Mouse (Mus musculus): ENCODE measurements around the gene Epb41.

Epb41 gene

DNA sequence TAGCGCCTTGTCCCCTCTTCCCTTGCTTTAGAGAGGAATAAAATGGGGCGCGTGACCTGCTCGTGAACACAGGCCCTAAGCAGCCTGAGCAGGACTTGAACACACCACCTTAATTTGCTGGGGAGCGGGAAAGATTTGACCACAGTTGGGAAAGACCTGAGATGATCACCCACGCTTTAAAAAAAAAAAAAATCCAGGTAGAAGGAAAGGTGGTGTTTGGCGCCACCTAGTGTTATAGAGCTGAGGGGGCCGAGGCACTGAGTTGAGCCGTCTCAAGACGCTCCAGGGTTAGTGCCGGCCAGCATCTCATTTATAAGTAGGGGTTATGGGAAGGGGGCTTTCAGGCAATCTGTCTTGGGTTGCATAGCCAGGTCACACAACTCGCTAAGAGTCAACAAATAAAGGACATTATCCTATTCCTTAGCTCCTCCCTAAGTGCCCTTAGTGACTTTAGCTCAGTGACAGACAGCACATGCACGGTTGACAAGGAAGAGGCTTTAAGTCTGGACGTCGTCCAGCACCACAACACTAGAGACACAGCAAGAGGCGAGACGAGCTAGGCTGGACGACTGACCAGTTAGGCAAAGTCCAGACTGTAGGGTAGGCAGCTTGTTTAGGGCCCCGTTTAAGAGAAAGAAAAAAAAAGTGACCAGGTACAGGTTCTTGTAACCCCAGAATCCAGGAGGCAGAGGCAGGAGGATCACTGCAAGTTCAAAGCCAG is 4.6 kb upstream of the Epb41 start:
- ChIA-PET POLR2A (interaction anchor here in 2 of 4 experiments (0.5 to 1.4 kb wide), 9 partner anchors 8 to 236 kb away, joined by 3 to 5 read pairs (median 4); partner anchors contain the start of genes Mecr (in 1 of the 2) and Srsf4 (in 1 of the 2)), CTCF (interaction anchor here in 3 of 4 experiments (0.5 to 2.7 kb wide), 25 partner anchors 9 to 1815 kb away, joined by 3 to 16 read pairs (median 4); no protein-coding TSS in a partner anchor)

DNA sequence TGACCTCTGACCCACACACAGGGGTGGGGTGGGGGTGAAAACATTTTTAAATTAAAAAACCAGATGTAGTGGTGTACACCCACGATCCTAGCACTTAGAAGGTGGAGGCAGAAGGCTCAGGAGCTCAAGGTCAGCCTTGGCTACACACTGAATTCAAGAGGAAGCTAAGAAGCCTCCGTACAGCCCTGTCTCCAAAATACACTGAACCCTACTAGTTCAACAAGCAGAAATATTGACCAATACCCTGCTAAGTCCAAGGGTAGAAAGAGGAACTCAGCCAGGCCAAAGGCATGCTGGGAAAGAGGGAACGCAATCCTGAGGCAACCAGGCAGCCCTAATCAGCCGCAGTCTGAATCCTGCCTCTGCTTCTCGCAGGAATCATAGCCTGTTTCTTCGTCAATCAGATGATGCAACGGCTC is 3.2 kb upstream of the Epb41 start:
- ChIA-PET POLR2A (interaction anchor here in 2 of 4 experiments (0.7 to 2.1 kb wide), 4 partner anchors 11 to 205 kb away, joined by 3 to 5 read pairs (median 3); partner anchors contain the start of gene Srsf4 (in 1 of the 2)), CTCF (interaction anchor here in 2 of 4 experiments (1.0 to 2.7 kb wide), 4 partner anchors 11 to 164 kb away, joined by 3 to 16 read pairs (median 5); no protein-coding TSS in a partner anchor)

DNA sequence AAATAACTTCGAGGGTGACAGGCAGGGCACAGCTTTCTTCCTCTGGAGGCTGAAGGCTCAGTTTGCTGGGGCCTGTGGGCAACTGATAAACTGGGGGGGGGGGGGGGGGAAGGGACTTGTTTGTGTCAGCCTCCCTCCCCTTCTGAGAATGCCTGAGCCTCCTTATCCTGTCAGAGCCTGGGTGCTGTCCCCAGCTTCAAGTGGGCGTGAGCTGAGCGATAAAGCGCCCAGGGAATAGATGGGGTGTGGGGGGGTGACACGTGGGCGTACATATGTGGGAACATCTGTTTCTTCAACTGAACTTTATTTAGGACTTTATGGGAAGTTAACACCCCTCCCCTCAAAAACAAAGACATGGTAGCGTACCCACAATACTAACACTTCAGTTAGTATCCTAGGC is 2.3 kb upstream of the Epb41 start:
- ChIA-PET POLR2A (interaction anchor here (0.6 to 4.4 kb wide), 31 partner anchors 8 to 729 kb away, joined by 3 to 22 read pairs (median 4); partner anchors contain the start of genes Srsf4 (in 2 of the 4), Mecr (in 1 of the 4) and Ythdf2 (in 1 of the 4)), CTCF (interaction anchor here in 2 of 4 experiments (0.5 to 1.7 kb wide), 7 partner anchors 29 to 1827 kb away, joined by 3 to 6 read pairs (median 4); no protein-coding TSS in a partner anchor)

DNA sequence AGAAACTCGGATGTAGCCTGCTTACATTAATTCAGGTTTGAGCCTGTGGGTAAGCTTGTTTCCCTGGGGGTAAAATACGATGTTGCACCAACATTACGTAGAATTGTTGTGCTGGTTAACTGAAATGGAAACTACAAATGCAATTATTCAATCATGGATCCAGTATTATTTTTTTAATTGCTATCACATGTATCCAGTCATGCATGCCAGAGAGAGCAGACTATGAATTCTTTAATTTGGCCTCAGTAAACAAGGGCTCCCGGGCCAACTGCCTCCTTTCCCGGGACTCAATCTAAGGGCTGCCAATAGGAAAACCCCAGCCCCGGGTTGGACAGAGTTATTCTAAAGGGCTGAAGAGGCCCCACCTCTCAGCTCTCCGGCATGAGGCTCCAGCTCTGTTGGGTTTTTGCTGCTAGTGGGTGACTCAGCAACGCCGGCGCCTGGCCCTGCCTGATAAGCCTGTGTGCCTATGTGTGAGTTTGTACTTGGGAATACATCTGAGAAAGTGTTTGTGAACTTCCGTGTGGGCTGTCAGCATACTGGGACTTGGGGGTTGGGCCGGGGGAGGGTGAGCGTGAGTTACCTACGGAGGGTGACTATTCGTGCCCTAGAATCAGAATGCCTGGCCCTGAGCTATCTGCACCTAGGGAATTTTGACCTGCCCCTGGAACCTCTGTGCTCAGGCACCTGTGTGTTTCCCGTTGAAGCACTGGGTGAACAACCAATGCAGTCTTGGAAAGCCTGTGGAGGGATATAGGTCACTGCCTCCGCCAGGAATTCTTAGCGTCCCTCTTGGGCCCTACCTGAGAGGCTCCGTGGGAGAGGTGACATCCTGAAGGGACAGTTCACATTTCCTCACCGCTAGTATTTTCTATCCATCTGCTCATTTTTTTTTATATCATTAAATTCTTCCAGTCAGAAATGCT is 1.6 kb upstream of the Epb41 start:
- CTCF ChIA-PET = interaction anchor here in 3 of 4 experiments (0.5 to 1.7 kb wide), 14 partner anchors 16 to 1828 kb away, joined by 3 to 10 read pairs (median 4); no protein-coding TSS in a partner anchor
- POLR2A ChIA-PET = interaction anchor here (0.6 to 4.4 kb wide), 55 partner anchors 9 to 951 kb away, joined by 3 to 22 read pairs (median 4); partner anchors contain the start of genes Srsf4 (in 2 of the 4), Mecr (in 1 of the 4), Taf12 (in 1 of the 4) and Ythdf2 (in 1 of the 4)

DNA sequence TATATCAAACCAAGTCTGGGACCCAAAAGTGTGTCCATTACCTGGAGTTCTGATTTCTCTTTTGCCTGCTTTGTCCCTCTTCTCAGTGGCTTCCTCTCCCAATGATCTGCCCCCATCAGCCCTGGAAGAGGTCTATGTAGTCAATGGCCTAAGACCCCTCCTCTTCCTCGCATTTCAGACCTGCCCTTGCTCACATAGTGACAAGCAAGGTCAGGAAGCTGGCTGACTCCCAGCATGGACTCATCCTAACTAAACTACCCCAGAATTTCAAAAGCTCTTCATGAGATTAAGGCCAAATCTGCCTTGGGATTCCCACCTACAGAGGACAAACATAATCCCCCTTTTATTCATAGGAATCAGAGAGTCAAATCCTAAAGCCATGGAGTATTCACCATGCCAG is 675 bp upstream of the Epb41 start:
- ChIA-PET POLR2A (interaction anchor here in 3 of 4 experiments (0.6 to 4.4 kb wide), 44 partner anchors 8 to 1555 kb away, joined by 3 to 22 read pairs (median 4); partner anchors contain the start of genes Srsf4 (in 2 of the 3), Taf12 (in 1 of the 3) and Ythdf2 (in 1 of the 3)), CTCF (interaction anchor here in 3 of 4 experiments (1.0 to 1.4 kb wide), 5 partner anchors 26 to 159 kb away, joined by 3 to 7 read pairs (median 4); no protein-coding TSS in a partner anchor)

DNA sequence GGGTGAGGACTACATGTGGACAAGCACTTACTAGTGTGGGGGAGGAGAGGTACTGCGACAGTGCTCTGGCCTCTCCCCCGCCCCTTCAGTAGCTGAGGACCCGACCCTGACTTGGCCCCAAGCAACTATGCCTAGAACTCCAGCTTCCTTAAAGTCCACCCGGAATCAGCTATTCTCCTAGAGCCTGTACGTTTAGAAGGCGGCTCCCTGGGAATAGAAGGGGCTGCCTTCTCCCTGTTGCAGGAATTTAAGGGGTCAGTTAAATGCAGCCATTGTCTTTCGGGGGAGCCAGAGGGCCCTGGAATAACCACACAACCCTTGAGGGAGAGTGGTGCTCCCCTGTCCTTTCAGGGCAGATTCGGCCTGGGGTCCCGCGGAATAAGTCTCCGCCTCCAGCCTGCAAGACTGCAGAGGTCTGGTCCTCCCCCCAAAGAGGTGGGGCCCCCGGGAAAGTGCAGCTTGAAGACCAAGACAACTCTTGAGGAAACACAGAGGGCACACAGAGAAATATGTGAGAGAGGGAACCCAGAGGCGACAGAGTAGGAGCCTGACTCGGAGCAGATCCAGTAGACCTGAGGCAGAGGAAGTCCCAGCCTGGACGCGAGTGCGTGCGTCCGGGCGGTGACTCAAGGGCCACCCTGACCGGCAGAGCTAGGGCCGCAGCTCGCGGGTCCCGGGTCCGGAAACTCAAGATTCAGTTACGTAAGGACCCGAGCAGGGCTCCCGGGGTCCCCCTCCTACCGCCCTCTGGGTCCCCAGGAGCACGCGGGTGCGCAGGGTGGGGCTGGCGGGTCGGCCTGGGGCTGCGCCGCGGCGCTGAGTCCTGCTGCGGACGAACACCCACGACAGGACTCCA is 816 bp downstream of the Epb41 start, which contains the start of gene Gm10300:
Gene Gm10300 (plus strand): TSS at position 621 of the 856 bp plus-strand sequence.
- ChIA-PET POLR2A (interaction anchor here (0.7 to 4.4 kb wide), 51 partner anchors 8 to 439 kb away, joined by 3 to 22 read pairs (median 4); partner anchors contain the start of genes Srsf4 (in 3 of the 4) and Ythdf2 (in 1 of the 4)), CTCF (interaction anchor here (0.5 to 1.4 kb wide), 12 partner anchors 15 to 694 kb away, joined by 3 to 7 read pairs (median 3); partner anchors contain the start of gene Rpa2 (in 1 of the 4))

DNA sequence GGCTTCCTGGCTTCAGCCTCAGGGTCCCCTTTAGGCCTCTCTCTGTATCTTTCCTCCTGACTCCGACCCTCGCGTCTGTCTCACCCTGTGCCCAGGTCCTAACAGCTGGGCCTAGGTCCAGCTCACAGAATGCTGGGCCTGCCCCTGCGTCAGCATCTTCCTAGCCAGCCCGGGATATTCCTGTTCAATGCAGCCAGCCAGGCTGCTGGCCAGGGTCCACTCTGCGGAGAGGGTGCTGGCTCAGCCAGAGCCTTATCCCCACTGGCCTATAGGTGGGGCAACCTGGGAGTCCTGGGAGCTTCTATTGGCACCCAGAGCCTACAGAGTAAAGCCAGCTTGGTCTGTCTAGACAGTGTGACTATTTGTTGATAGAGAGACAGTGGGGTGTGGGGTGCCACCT is 2.2 kb downstream of the Epb41 start:
- ChIA-PET CTCF (interaction anchor here in 3 of 4 experiments (0.5 to 0.7 kb wide), 3 partner anchors 15 to 834 kb away, joined by 3 to 6 read pairs (median 3); no protein-coding TSS in a partner anchor), POLR2A (interaction anchor here (0.9 to 4.4 kb wide), 5 partner anchors 25 to 199 kb away, joined by 3 to 22 read pairs (median 3); partner anchors contain the start of gene Srsf4 (in 2 of the 4))

DNA sequence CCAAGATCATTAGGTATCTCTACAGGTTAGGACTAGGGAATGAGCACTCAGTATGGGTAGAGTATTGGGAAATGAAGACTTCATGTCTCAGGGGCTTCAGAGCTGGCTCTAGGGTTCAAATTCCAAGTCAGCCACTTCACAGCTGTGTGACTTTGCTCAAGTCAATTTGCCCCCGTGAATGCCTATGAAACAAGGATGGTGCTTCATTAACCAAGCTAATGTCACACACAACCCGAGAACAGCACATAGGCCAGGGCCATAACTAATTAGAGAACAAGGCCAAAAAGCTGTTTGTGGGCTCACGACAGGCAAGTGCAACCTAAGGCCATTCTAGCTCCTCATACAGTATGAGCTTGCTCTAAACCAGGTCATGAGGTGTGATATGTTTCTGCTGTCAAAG is 3.0 kb downstream of the Epb41 start:
- ChIA-PET CTCF (interaction anchor here in 1 of 4 experiments (0.6 kb wide), 1 partner anchor 16 kb away, joined by 3 read pairs; no protein-coding TSS in a partner anchor), POLR2A (interaction anchor here in 2 of 4 experiments (0.9 to 1.3 kb wide), 4 partner anchors 8 to 168 kb away, joined by 3 read pairs; no protein-coding TSS in a partner anchor)

DNA sequence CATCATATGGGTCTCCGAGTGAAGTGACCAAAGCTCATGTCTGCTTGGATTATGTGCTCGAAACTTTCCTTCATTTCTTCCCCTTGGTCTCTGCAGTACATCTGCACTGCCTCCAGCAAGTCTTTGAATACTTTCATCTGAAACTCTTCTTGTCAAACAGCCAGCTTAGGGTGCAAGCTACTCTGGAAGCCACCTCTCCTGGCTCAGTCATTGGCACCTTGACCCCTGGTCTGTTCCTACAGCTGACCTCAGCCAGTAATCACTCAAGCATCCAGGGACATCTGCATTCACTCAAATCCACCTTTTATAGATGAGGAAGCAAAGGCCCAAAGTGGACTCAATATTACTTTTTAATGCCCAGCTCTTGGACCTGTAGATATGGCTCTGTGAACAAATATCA is 3.4 kb downstream of the Epb41 start:
- CTCF ChIA-PET = no interaction called here

DNA sequence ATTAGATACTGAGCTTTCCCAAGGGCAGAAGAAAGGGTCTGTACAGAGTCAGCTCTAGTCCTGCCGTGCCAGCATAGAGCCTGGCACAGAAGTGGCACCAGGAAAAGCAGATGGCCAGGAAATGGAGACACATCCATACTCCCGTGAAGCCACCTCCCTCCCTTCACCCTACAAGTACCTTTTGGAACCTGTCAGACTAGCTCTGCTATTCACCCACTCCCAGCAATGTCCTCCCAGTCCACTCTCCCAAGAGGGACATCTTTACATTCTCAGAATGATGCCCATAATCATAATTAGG is 7.2 kb downstream of the Epb41 start:
- POLR2A ChIA-PET = interaction anchor here in 2 of 4 experiments (1.0 to 1.6 kb wide), 3 partner anchors 9 to 193 kb away, joined by 3 to 4 read pairs (median 3); no protein-coding TSS in a partner anchor
- CTCF ChIA-PET = interaction anchor here in 1 of 4 experiments (0.5 kb wide), 1 partner anchor 35 kb away, joined by 3 read pairs; no protein-coding TSS in a partner anchor

More for the DNA sequence above, 3.4 kb downstream of the Epb41 start:
- POLR2A ChIA-PET = interaction anchor here in 1 of 4 experiments (0.9 to 1.3 kb wide), 5 partner anchors 8 to 53 kb away, joined by 3 read pairs; no protein-coding TSS in a partner anchor

DNA sequence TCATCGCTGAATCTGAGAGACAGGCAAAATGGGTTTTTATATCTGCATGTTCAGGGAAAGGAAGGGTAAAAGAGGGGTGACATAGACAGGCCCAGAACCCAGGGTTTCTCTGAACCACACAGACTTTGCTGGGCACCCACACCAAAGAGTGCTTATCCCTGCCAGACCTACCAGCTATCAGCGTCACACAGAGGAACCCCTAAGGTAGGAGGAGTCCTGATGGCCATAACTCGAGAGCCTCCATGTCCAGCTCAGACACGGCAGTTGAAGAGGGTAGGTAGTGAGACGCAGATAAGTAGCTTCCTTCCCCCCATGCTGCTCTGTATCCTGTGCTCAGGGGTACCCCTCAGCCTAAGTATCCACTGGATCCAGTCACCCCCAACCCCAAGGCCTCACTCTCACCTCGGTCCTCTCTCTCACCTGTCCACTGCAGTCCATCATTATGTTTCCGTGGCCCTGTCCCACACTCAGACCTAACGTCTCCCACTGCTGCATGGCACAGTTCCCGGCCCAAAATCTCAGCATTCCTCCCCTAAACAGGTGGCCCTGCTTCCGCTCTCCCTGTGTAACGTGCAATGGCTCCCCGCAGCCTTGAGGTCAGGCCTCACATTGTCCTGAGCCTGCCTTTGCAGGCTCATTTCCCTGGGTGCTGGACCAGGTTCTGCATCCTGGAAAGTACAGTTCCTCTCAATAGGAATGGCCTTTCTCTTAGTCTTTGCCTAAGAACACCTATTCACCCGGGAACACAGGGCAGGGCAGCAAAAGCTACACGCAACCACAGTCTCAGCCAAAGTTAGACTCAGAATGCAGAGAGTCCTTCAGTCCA is 7.8 kb downstream of the Epb41 start:
- ChIA-PET CTCF (interaction anchor here in 2 of 4 experiments (0.5 to 1.2 kb wide), 2 partner anchors 34 kb away, joined by 3 read pairs; no protein-coding TSS in a partner anchor), POLR2A (interaction anchor here in 2 of 4 experiments (1.0 to 1.6 kb wide), 3 partner anchors 9 to 193 kb away, joined by 3 to 4 read pairs (median 3); no protein-coding TSS in a partner anchor)

DNA sequence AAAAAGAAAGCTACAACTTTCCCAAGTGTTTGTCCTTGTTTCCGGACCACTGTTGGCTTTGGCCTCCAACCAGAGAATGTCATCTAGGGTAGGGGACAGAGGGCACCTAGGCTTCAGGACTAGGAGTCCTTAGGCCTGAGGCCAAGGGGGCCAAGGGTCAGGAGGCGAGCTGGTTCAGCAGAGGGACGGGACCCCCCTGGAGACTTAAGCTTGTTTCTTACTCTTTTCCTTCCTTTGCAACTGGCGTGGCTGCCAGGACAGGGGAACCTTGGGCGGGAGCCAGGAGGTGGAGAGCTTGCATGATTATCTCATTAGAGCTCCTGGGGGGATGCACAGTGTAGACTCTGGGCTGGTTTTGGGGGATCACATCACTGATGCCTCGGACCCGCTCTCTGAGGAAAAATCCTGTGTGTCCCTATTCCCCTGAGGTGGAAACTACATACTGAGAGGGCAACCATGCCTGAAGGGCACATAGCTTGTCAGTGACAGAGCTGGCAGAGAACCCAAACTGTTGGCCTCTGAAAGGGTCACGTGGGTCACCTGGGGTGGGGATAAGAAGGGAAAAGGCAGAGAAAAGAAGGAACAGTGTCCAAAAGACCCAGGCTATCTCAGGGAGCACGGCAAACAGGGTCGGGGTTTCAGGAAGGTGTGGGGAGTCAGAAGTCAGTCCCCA is 8.9 kb downstream of the Epb41 start:
- ChIA-PET POLR2A (interaction anchor here in 3 of 4 experiments (0.8 to 1.6 kb wide), 7 partner anchors 9 to 203 kb away, joined by 3 to 6 read pairs (median 3); partner anchors contain the start of genes Epb41 (in 2 of the 3) and Gm10300 (in 2 of the 3)), CTCF (interaction anchor here in 2 of 4 experiments (0.6 to 1.5 kb wide), 4 partner anchors 33 to 226 kb away, joined by 3 read pairs; no protein-coding TSS in a partner anchor)

DNA sequence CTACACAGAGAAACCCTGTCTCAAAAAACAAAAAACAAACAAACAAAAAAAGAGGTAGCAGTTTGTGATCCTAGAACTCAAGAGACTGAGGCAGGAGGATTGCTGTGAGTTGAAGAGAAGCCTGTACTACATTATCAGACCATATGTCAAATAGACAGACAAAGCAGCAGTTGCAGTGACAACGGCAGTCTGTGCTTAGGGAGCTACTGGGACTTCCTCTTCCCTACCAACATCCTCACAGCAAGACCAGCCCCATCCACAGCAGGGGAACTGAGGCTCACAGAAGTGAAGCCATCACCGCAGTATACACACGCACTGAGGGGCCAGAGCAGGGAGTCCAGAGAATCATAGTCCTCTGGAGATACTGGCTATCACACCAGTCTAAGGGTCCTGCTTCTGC is 9.5 kb downstream of the Epb41 start:
- CTCF ChIA-PET = interaction anchor here in 1 of 4 experiments (0.6 to 1.5 kb wide), 3 partner anchors 33 to 226 kb away, joined by 3 read pairs; no protein-coding TSS in a partner anchor

DNA sequence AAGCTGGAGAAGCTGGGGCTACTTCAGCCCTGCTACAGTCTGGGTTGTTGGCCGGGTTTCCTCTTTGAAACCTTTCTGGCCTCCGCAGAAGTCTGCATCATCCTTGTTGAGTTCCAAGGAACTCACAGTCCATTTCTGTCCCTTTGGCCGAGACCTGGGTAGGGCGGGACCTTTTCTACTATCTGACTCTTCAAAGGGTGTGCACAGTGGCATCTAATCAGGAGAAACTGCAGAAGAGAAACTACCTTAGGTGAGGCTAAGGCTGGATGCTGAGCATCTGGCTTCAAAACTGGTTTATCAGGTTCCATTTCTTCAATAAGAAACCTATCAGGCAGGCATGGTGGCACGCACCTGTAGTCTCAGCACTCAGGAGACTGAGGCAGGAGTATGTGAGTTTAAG is 10.6 kb downstream of the Epb41 start:
- ChIA-PET POLR2A (interaction anchor here in 2 of 4 experiments (1.1 to 3.0 kb wide), 2 partner anchors 10 kb away, joined by 3 to 9 read pairs; partner anchors contain the start of genes Gm10300 (in 2 of the 2) and Epb41 (in 1 of the 2)), CTCF (no interaction called here)

More for the DNA sequence above, 9.5 kb downstream of the Epb41 start:
- POLR2A ChIA-PET = interaction anchor here in 3 of 4 experiments (1.2 to 1.5 kb wide), 4 partner anchors 9 to 204 kb away, joined by 3 to 6 read pairs (median 4); partner anchors contain the start of genes Epb41 (in 2 of the 3) and Gm10300 (in 2 of the 3)
